Mouse (Mus musculus): ENCODE measurements around the gene Adgrl4.

Gene Adgrl4

DNA sequence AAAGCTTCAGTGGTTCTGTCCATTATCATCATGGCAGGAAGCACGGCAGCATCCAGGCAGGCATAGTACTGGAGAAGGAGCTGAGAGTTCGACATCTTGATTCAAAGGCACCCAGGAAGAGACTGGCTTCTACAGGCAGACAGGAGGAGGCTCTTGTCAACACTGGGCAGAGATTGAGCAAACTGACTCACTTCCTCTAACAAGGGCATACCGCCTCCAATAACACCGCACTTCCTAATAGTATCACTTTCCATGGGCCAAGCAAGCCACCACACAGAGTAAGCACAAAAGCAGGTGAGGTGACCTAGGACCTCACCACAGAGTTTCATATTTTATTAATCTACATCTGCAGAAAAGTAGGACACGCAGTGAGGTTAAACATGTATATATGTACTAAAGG, 73.5 kb downstream of the Adgrl4 start:
- no peak for DNase-seq

DNA sequence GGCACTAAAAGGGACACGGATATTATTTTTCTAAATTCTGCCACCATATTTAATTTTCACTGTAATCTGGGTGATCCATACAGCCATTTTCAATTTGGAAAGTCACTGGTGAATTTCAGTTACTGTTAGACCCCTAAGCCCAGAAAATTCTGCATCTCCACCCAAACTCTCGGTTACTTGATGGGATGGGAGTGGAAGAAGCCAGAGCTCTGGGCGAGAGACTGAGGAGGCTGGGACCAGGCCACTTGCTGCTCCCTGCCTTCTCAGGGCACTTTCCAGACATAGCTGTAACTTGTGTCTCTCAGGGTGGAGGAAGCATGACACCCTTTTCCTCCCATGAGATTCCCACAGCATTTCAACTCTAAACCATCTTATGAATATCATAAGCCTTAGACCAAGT, 109.5 kb downstream of the Adgrl4 start:
- DNase-seq: no peak

DNA sequence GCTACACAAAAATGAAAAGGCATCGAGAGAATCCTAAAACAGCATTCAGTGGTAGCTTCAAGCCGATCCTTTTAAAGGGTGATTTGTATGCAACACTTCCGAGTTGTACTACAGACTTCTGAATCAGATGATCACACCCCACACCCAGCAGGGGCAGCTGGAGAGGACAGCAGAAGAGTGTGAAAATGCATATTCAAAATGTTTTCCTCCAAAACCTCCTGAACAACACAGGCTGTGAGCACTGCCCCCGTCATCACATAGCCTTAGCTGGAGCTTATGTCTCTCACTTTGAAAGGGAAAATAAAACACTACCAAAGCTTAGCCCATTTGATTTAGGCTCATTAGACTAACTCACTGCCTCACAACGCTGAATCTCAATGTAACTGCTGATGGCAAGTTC, 113.3 kb downstream of the Adgrl4 start:
- no peak for DNase-seq

DNA sequence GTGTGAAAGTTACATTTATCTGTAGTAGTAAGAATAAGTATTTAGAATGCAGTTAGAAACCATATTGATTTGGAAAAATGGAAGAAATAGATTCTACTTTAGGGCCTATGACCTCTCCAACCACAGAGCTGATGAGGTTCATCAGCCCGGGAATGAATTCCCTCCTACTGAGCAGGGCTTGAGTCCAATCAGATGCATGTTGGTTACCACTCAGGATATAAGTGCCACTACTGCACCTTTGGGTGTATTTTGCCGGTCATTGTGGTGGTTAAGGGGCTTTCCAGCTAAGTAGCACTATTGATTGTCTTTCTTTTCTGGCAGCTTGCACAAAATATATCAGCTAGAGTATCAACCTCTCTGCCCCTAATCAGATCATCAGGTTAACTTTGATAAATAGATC, 118.9 kb downstream of the Adgrl4 start:
- DNase-seq: no peak

DNA sequence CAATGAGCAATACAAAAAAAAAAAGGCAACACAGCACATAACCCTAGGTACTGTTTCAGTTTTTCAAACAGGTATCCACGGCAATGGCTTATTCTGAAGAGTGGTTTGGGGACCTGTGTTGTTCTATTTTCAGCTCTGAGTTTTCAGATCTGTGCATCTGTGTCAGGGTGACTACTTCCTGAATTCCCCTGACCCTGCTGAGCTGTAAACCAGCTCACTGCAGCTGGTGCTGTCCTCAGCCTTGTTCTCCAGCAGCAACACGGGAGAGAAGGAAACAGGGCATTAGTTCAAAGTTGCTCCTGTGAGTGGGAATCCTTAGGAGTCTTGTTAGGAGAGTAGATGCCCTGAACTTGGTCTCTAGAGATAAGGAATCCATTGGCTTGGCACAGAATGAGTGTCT, 119.4 kb downstream of the Adgrl4 start:
- no peak for DNase-seq

- no peak for DNase-seq
These were observed 119.9 kb downstream of the Adgrl4 start for GRCm38 (mm10) chr3:151557607-151558006.

- no peak for DNase-seq
These were observed 120.7 kb downstream of the Adgrl4 start for GRCm38 (mm10) chr3:151558374-151558773.

- no peak for DNase-seq
These were observed 128.3 kb downstream of the Adgrl4 start for GRCm38 (mm10) chr3:151565664-151566621.

GRCm38 (mm10) chr3:151566629-151567028, 128.9 kb downstream of the Adgrl4 start:
- no peak for DNase-seq

DNA sequence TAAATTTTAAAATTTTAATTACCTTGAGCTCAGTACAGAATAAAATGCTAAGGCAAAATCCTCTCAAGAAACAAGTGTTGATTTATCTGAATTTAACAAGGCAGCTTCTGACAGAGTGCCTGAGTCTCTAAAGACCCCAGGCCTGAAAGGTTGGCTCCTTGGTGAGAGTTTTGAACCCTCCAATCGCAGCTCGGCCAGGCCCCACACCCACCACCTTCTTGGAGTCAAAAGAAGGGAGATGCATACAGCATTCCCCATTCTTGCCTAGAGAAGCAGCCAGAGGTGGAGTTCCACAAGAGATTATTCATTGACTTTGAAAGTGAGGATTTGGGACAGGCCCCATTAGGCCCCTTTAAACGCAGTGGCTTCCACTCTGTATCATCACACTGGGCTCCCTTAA, 129.9 kb downstream of the Adgrl4 start:
- DNase-seq: no peak

- no peak for DNase-seq
These were observed 134.4 kb downstream of the Adgrl4 start for GRCm38 (mm10) chr3:151572089-151572488.

DNA sequence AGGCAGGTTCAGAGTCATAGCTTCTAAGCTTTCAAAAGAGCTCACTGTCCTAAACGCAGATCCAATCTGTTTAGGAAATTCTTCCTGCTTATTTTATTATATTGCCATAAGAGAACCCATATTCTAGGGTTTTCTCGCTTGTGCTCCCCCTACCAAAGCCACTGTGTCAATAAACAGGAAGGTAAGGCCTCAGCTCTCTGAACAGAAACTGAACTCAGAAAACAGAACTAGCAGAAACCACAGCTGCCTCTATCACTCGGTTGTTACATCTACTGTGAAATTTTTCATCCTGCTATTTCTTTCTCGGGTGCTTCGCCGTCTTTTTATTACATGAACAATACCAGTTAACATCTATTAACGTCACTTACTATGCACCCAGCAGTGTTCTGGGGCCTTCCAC, 137.6 kb downstream of the Adgrl4 start:
- no peak for DNase-seq

DNA sequence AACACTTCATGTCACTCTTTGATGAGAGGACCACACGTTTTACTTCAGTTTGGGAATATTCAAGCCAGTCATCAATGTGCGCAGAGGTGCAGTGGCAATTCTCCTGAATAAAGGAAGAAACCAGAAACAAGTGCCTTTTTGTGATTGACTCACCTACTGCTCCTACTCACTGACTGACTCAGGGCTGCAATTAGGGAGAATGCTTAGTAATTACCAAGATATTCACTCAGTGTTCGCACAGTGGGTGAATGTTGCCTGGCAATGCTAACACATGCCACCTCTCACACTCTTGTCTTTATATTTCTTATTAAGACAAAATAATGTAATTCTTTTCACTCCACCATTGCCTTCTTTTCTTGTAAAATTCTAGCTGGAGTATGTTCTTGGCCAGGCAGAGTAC, 138.5 kb downstream of the Adgrl4 start:
- no peak for DNase-seq

DNA sequence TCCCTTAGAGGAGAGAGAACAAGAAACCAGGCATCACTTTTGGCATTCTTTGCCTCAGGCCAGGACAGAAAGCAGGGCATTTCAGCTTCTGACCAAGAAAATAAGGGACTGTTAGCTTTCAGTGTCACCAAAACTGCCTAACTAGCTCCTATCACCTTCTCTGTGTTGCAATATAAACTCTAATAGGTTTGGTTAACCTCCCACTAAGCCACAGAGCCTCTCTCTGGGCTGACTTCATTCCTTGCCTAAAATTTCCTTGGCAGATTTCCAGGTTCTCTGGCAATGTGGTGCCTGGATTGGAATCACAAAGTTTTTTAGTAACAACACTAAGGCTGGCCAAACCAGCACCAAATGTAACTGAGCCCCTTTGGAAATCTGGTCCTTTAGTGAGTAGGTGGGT, 154.2 kb downstream of the Adgrl4 start:
- DNase-seq: no peak
